Mouse (Mus musculus): ENCODE results near the gene Zfpm1. TPM values are rescaled to one million over a fixed set of nuclear protein-coding genes. Genes with fewer than 3 reads are reported as not detected.

The Zfpm1 gene
- polyA plus RNA-seq, 1 experiment from 2014 or later, result 7.7 TPM

- no peak for ATAC-seq
Measured at GRCm38 (mm10) chr8:122329072-122329471, 47.1 kb downstream of the Zfpm1 start.

GRCm38 (mm10) chr8:122329553-122330239, 47.8 kb downstream of the Zfpm1 start:
- peak overlapping the region; percentile 85 for H3K27ac ChIP-seq (ENCODE audit: low read depth, low read length)
- H3K4me3 ChIP-seq (ENCODE audit: low read depth, low read length), result no peak overlapping the region
- no peak overlapping the region for H3K9ac ChIP-seq (ENCODE audit: low read depth, low read length)
- no peak for TF ChIP-seq CTCF (IDR thresholded peaks at IDR 0.05; ENCODE audit: low read depth)
- no peak overlapping the region for H3K4me2 ChIP-seq (replicated peaks; ENCODE audit: low read depth)
- H3K4me1 ChIP-seq (replicated peaks; ENCODE audit: control insufficient read depth, insufficient read depth, low read length), result no peaks in the 10 kb centered on the region
- no peak; the same call in 1 of the 2 replicates for ATAC-seq
- no peaks in the 10 kb centered on the region for H3K27me3 ChIP-seq (replicated peaks; ENCODE audit: control insufficient read depth, insufficient read depth, low read length)
- 68% methylated on average over 22 of the region's 22 CpGs for WGBS
- H3K36me3 ChIP-seq (ENCODE audit: control insufficient read depth, insufficient read depth), result peaks cover 28% of the 10 kb centered on the region
- H3K9me3 ChIP-seq (ENCODE audit: control insufficient read depth), result no peaks in the 10 kb centered on the region

More at GRCm38 (mm10) chr8:122329072-122329471, 47.1 kb downstream of the Zfpm1 start:
- Histone ChIP-seq H3K27ac (ENCODE audit: low read depth, low read length) (no peak overlapping the region; the same call in 1 of the 2 replicates), H3K9ac (ENCODE audit: low read depth, low read length) (no peak overlapping the region), H3K4me1 (replicated peaks; ENCODE audit: control insufficient read depth, insufficient read depth, low read length) (no peaks in the 10 kb centered on the region), H3K36me3 (ENCODE audit: control insufficient read depth, insufficient read depth) (peaks cover 22% of the 10 kb centered on the region), H3K9me3 (ENCODE audit: control insufficient read depth) (no peaks in the 10 kb centered on the region), H3K27me3 (replicated peaks; ENCODE audit: control insufficient read depth, insufficient read depth, low read length) (no peaks in the 10 kb centered on the region), H3K4me2 (replicated peaks; ENCODE audit: low read depth) (no peak overlapping the region), H3K4me3 (ENCODE audit: low read depth, low read length) (no peak overlapping the region)
- WGBS, result 66% methylated on average over 8 of the region's 8 CpGs
- TF ChIP-seq CTCF (IDR thresholded peaks at IDR 0.05; ENCODE audit: low read depth), result no peak

DNA sequence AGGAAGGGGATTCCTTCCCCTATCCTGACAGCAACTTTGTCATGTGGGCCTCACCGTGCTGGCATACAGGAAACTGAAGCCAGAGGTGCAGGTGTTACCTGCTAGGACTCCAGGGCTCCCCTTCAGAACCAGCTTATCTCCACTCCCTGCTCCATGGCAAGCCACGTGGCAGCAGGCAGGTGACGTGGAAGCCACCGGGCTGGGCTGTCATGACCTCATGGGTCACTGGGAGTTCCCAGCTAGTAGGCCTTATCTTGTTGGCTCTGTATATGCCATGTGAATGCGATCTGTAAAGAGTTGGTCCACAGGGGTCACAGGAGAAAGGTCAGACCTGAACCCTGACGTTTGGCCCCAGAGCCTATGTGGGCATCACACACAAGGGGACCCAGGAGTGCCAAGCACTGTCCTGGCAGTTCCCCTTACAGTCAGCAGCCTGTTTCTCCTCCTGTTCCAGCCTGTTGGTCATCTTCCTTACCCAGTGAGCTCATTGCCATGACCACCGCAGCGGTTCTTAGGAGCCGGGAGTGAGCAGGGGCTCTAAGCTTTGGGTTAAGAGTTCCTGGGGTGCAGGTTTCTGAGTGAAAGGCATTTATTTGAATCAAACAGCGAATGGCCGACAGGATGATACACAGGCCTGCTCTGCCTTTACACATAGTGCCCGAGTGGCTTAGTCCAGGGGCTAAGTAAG, 48.6 kb downstream of the Zfpm1 start:
- no peak for TF ChIP-seq CTCF (IDR thresholded peaks at IDR 0.05; ENCODE audit: low read depth)
- WGBS, result 56% methylated on average over 12 of the region's 12 CpGs
- H3K9ac ChIP-seq (ENCODE audit: low read depth, low read length), result no peak overlapping the region
- H3K4me3 ChIP-seq (ENCODE audit: low read depth, low read length), result no peak overlapping the region
- peak; percentile 80 for ATAC-seq
- H3K36me3 ChIP-seq (ENCODE audit: control insufficient read depth, insufficient read depth), result peaks cover 37% of the 10 kb centered on the region
- H3K4me1 ChIP-seq (replicated peaks; ENCODE audit: control insufficient read depth, insufficient read depth, low read length), result no peaks in the 10 kb centered on the region
- H3K27me3 ChIP-seq (replicated peaks; ENCODE audit: control insufficient read depth, insufficient read depth, low read length), result no peaks in the 10 kb centered on the region
- H3K9me3 ChIP-seq (ENCODE audit: control insufficient read depth), result no peaks in the 10 kb centered on the region
- peak overlapping the region; percentile 85 for H3K27ac ChIP-seq (ENCODE audit: low read depth, low read length)
- H3K4me2 ChIP-seq (replicated peaks; ENCODE audit: low read depth), result no peak overlapping the region

- H3K9me3 ChIP-seq (ENCODE audit: control insufficient read depth), result no peaks in the 10 kb centered on the region
- no peak overlapping the region for H3K4me2 ChIP-seq (replicated peaks; ENCODE audit: low read depth)
- H3K27ac ChIP-seq (ENCODE audit: low read depth, low read length), result peak overlapping the region; percentile 72
- no peak for ATAC-seq
- no peaks in the 10 kb centered on the region for H3K4me1 ChIP-seq (replicated peaks; ENCODE audit: control insufficient read depth, insufficient read depth, low read length)
- H3K36me3 ChIP-seq (ENCODE audit: control insufficient read depth, insufficient read depth), result peaks cover 43% of the 10 kb centered on the region
- H3K4me3 ChIP-seq (ENCODE audit: low read depth, low read length), result no peak overlapping the region
- no peaks in the 10 kb centered on the region for H3K27me3 ChIP-seq (replicated peaks; ENCODE audit: control insufficient read depth, insufficient read depth, low read length)
- 0 out of 2 replicates have a peak, but pooled peaks have one; percentile 3 for TF ChIP-seq CTCF (IDR thresholded peaks at IDR 0.05; ENCODE audit: low read depth)
- no peak overlapping the region for H3K9ac ChIP-seq (ENCODE audit: low read depth, low read length)
- WGBS, result 44% methylated on average over 3 of the region's 3 CpGs
Measured at GRCm38 (mm10) chr8:122331134-122331523, 49.2 kb downstream of the Zfpm1 start.

DNA sequence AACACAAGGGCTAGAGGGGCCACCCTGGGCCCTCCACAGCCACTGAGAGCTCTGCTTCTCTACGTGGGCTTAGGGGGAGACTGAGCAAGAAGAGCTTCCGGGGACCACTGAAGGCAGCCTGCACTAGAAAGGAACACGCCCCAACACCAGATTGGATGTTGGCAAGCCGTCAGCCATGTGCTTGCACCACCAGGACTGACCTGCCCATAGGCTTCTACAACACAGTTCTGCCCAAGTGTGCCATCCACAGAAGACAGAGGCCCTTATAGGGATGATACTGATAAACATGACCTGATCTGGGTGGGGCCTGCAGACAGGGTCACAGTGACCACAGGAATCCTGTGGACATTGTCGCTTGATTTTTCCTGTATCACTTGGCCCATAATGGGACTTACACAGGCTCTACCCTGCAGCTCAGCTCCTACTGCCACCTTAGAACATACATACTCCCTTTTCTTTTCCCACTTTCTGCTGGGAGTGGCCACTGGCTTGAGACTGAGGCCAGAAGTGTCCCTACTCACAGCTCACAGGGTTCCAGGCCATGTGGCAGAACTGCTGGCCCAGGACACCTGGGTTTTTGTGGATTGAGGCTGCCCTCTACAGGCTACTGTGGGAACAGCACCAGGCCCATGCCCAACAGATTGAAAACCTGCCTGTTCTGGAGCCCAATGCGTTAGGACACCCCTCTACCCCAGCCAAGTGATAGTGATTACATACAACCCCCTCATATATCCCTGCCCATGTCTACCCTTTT, 51.0 kb downstream of the Zfpm1 start:
- Histone ChIP-seq H3K9me3 (ENCODE audit: control insufficient read depth) (no peaks in the 10 kb centered on the region), H3K4me3 (ENCODE audit: low read depth, low read length) (no peak overlapping the region), H3K9ac (ENCODE audit: low read depth, low read length) (no peak overlapping the region), H3K27ac (ENCODE audit: low read depth, low read length) (no peak overlapping the region), H3K36me3 (ENCODE audit: control insufficient read depth, insufficient read depth) (peaks cover 61% of the 10 kb centered on the region), H3K27me3 (replicated peaks; ENCODE audit: control insufficient read depth, insufficient read depth, low read length) (no peaks in the 10 kb centered on the region), H3K4me1 (replicated peaks; ENCODE audit: control insufficient read depth, insufficient read depth, low read length) (no peaks in the 10 kb centered on the region), H3K4me2 (replicated peaks; ENCODE audit: low read depth) (no peak overlapping the region)
- TF ChIP-seq CTCF (IDR thresholded peaks at IDR 0.05; ENCODE audit: low read depth), result peak; percentile 93
- ATAC-seq, result no peak
- 66% methylated on average over 6 of the region's 6 CpGs for WGBS

- Histone ChIP-seq H3K4me3 (ENCODE audit: low read depth, low read length) (no peak overlapping the region), H3K9me3 (ENCODE audit: control insufficient read depth) (no peaks in the 10 kb centered on the region), H3K36me3 (ENCODE audit: control insufficient read depth, insufficient read depth) (peaks cover 62% of the 10 kb centered on the region), H3K4me1 (replicated peaks; ENCODE audit: control insufficient read depth, insufficient read depth, low read length) (no peaks in the 10 kb centered on the region), H3K27me3 (replicated peaks; ENCODE audit: control insufficient read depth, insufficient read depth, low read length) (no peaks in the 10 kb centered on the region), H3K27ac (ENCODE audit: low read depth, low read length) (no peak overlapping the region), H3K9ac (ENCODE audit: low read depth, low read length) (no peak overlapping the region), H3K4me2 (replicated peaks; ENCODE audit: low read depth) (no peak overlapping the region)
- TF ChIP-seq CTCF (IDR thresholded peaks at IDR 0.05; ENCODE audit: low read depth), result no peak
- no peak for ATAC-seq
- 86% methylated on average over 7 of the region's 7 CpGs for WGBS
Measured at GRCm38 (mm10) chr8:122333531-122333930, 51.6 kb downstream of the Zfpm1 start.
